Mouse (Mus musculus) CD4-positive naive resting alpha-beta T cell, adult 76 days (primary cell): Measurements from ENCODE around the gene Fbxw2. TPM values are rescaled to one million over a fixed set of nuclear protein-coding genes. Genes with fewer than 3 reads are reported as not detected.

Experiments used
- total RNA-seq: library from RNA; stranded (reverse); gene quantifications from one replicate; pipeline ENCODE4 v1.2.4, GENCODE M21; 2023

Gene Fbxw2
- 125 TPM for total RNA-seq

GRCm38 (mm10) chr2:34825827-34826459, at the start of gene Fbxw2:
Gene Fbxw2 (minus strand): TSS chr2:34826311.

GRCm38 (mm10) chr2:34874816-34875345, 48.8 kb upstream of the Fbxw2 start, which contains the start of gene Psmd5:
Gene Psmd5 (minus strand): TSS chr2:34874968.

GRCm38 (mm10) chr2:34874271-34874670, 48.2 kb upstream of the Fbxw2 start, which contains the start of gene Cutal:
Gene Cutal (plus strand): TSS chr2:34874396.

GRCm38 (mm10) chr2:34832766-34833457, 6.8 kb upstream of the Fbxw2 start, which contains the start of gene Gm34653:
Gene Gm34653 (plus strand): TSS chr2:34833007.

GRCm38 (mm10) chr2:34799357-34800256, 26.5 kb downstream of the Fbxw2 start, which contains the start of gene Rabepk:
Gene Rabepk (minus strand): TSS chr2:34799912.

GRCm38 (mm10) chr2:34771368-34772226, 54.5 kb downstream of the Fbxw2 start, which contains the start of gene Hspa5:
Gene Hspa5 (plus strand): TSS chr2:34771970.

GRCm38 (mm10) chr2:34754551-34755358, 71.4 kb downstream of the Fbxw2 start, which contains the start of gene Gapvd1:
Gene Gapvd1 (minus strand): TSS chr2:34755232.

Other genes with a start within 250 kb of the Fbxw2 start
- gene Gapvd1, start 71.1 kb downstream of the Fbxw2 start, total RNA-seq: 115 TPM
- gene Hspa5, start 54.3 kb downstream of the Fbxw2 start, total RNA-seq: 547 TPM
- gene Rabepk, start 26.4 kb downstream of the Fbxw2 start, total RNA-seq: 12.8 TPM
- gene Gm34653, start 6.7 kb upstream of the Fbxw2 start, total RNA-seq: not detected
- not detected for gene Cutal, start 48.1 kb upstream of the Fbxw2 start, total RNA-seq
- 28.9 TPM for gene Psmd5, start 48.7 kb upstream of the Fbxw2 start, total RNA-seq
- gene Phf19, start 87.7 kb upstream of the Fbxw2 start, total RNA-seq: 2.9 TPM
- 188 TPM for gene Traf1, start 135.5 kb upstream of the Fbxw2 start, total RNA-seq
- not detected for gene Hc, start 235.1 kb upstream of the Fbxw2 start, total RNA-seq